In the genomic region with DNA sequence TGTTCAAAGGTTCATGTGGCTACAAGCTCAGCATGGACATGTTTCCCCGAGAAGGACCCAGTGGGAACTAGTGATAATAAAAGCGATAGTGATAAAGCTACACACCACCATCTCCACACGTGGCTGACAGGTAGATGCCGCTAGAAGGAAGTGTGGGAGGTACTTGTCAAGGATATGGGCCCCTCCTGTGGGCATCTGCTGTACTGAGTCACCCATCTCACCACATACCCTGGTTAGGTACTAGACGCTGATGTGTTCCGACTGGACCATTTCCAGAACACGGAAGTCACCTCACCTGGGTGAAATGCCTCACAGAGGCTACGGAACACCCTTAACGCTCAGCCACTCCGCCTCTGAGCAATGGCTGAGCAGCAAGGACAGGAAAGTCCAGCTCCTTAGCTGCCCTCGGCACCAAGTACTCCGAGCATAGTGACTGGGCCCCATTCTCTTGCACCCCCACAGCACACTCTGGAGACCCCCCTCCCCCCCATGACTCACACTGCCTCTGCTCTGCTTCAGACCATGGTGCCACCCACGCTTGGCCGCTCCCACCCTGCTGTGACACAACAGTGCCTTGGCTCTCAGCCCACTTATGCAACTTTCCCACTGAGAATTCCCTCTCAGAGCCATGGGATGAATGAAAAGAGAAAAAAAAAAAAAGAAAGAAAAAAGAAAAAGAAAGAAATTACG, we compare ENCODE assay signal across 8 mouse cellular contexts. TPM values are rescaled to one million over a fixed set of nuclear protein-coding genes. Genes with fewer than 3 reads are reported as not detected.
DNase-seq lines count a peak whose midpoint lies in the region; ATAC-seq and TF ChIP-seq lines count a peak whose summit lies in the region.

No protein-coding gene starts in this region.

- H3K4me1 ChIP-seq in heart, adult 2 months (ENCODE audit: control insufficient read depth, insufficient read depth, low read length): peaks cover 10% of the 10 kb centered on the region
- H3K4me1 ChIP-seq in heart, embryonic 11.5 days (ENCODE audit: control insufficient read depth, insufficient read depth, low read length): no peaks in the 10 kb centered on the region
- H3K4me1 ChIP-seq in forebrain, postnatal 0 days (ENCODE audit: insufficient read depth): 0 out of 2 replicates have a peak, but pooled peaks cover 3% of the 10 kb centered on the region
- no peaks in the 10 kb centered on the region for H3K4me1 ChIP-seq in stomach, postnatal 0 days (replicated peaks; ENCODE audit: control insufficient read depth, insufficient read depth)
- H3K4me1 ChIP-seq in neural tube, embryonic 15.5 days: peaks cover 7% of the 10 kb centered on the region; the same call in 1 of the 2 replicates

- 71% methylated on average over 15 of the region's 15 CpGs for WGBS in heart, adult 2 months
- WGBS in heart, embryonic 11.5 days (ENCODE audit: insufficient replicate concordance): 83% methylated on average over 15 of the region's 15 CpGs
- WGBS in forebrain, postnatal 0 days: 62% methylated on average over 15 of the region's 15 CpGs
- WGBS in stomach, postnatal 0 days: 60% methylated on average over 15 of the region's 15 CpGs
- 79% methylated on average over 15 of the region's 15 CpGs for WGBS in neural tube, embryonic 15.5 days

- H3K36me3 ChIP-seq in heart, adult 2 months (ENCODE audit: control insufficient read depth, insufficient read depth, low read length): no peaks in the 10 kb centered on the region
- H3K36me3 ChIP-seq in heart, embryonic 11.5 days (ENCODE audit: control insufficient read depth, insufficient read depth, low read length): 0 out of 2 replicates have a peak, but pooled peaks cover 3% of the 10 kb centered on the region
- peaks cover 8% of the 10 kb centered on the region; the same call in 1 of the 2 replicates for H3K36me3 ChIP-seq in forebrain, postnatal 0 days (ENCODE audit: insufficient read depth)
- H3K36me3 ChIP-seq in stomach, postnatal 0 days (ENCODE audit: control insufficient read depth, insufficient read depth, low read length): peaks cover 4% of the 10 kb centered on the region; the same call in 1 of the 2 replicates
- H3K36me3 ChIP-seq in neural tube, embryonic 15.5 days: peaks cover 20% of the 10 kb centered on the region

- no peak for ATAC-seq in heart, embryonic 11.5 days (replicated peaks; ENCODE audit: insufficient number of reproducible peaks, low FRiP score, low TSS enrichment)
- peak; percentile 46; the same call in 1 of the 2 replicates for ATAC-seq in forebrain, postnatal 0 days
- ATAC-seq in inflammation-experienced regulatory T-cells, adult 6 months: peak; percentile 98
- peak; percentile 59 for ATAC-seq in stomach, postnatal 0 days (ENCODE audit: low FRiP score, low TSS enrichment)
- ATAC-seq in neural tube, embryonic 15.5 days (ENCODE audit: low FRiP score): no peak

- H3K27me3 ChIP-seq in heart, adult 2 months (ENCODE audit: control insufficient read depth, insufficient read depth, low read length): no peaks in the 10 kb centered on the region
- no peaks in the 10 kb centered on the region for H3K27me3 ChIP-seq in heart, embryonic 11.5 days (ENCODE audit: control insufficient read depth, insufficient read depth, low read length)
- H3K27me3 ChIP-seq in forebrain, postnatal 0 days (ENCODE audit: insufficient read depth, low read length): no peaks in the 10 kb centered on the region
- H3K27me3 ChIP-seq in stomach, postnatal 0 days (ENCODE audit: control insufficient read depth, insufficient read depth, low read length): no peaks in the 10 kb centered on the region
- H3K27me3 ChIP-seq in neural tube, embryonic 15.5 days (replicated peaks): no peaks in the 10 kb centered on the region

- TF ChIP-seq EP300 in heart, adult 2 months (IDR thresholded peaks at IDR 0.05; ENCODE audit: insufficient read depth, low read depth, low read length): no peak
- no peak for TF ChIP-seq EP300 in stomach, postnatal 0 days (optimal IDR thresholded peaks at IDR 0.05)

- no peak overlapping the region for H3K9ac ChIP-seq in heart, adult 2 months (ENCODE audit: low read depth, low read length)
- H3K9ac ChIP-seq in heart, embryonic 11.5 days (ENCODE audit: low read depth, low read length): no peak overlapping the region
- H3K9ac ChIP-seq in forebrain, postnatal 0 days: no peak overlapping the region
- no peak overlapping the region for H3K9ac ChIP-seq in stomach, postnatal 0 days (ENCODE audit: low read length)
- H3K9ac ChIP-seq in neural tube, embryonic 15.5 days (replicated peaks): no peak overlapping the region

- no peak for TF ChIP-seq CTCF in heart, adult 2 months (IDR thresholded peaks at IDR 0.05)
- TF ChIP-seq CTCF in forebrain, postnatal 0 days (IDR thresholded peaks at IDR 0.05; ENCODE audit: low read depth): no peak
- TF ChIP-seq CTCF in stomach, postnatal 0 days (IDR thresholded peaks at IDR 0.05; ENCODE audit: low read depth): no peak

- H3K9me3 ChIP-seq in heart, embryonic 11.5 days (replicated peaks; ENCODE audit: control insufficient read depth, low read length): no peaks in the 10 kb centered on the region
- no peaks in the 10 kb centered on the region for H3K9me3 ChIP-seq in forebrain, postnatal 0 days (ENCODE audit: low read length)
- H3K9me3 ChIP-seq in stomach, postnatal 0 days (ENCODE audit: control insufficient read depth, low read length): no peaks in the 10 kb centered on the region
- H3K9me3 ChIP-seq in neural tube, embryonic 15.5 days (replicated peaks): no peaks in the 10 kb centered on the region

- peak; percentile 75 to 79 for DNase-seq in heart, adult 2 months
- peak; percentile 96 for DNase-seq in Muller cell, postnatal 12 days (ENCODE audit: inconsistent ontology term)
- DNase-seq in forebrain, postnatal 0 days: peak; percentile 46
- DNase-seq in lung, adult 18-20 months: peak; percentile 84 to 90
- DNase-seq in stomach, postnatal 0 days (ENCODE audit: low spot score): peak; percentile 51

- H3K27ac ChIP-seq in heart, adult 2 months: no peak overlapping the region
- H3K27ac ChIP-seq in heart, embryonic 11.5 days (ENCODE audit: low read depth, low read length): no peak overlapping the region
- no peak overlapping the region for H3K27ac ChIP-seq in forebrain, postnatal 0 days (ENCODE audit: low read depth, low read length)
- H3K27ac ChIP-seq in stomach, postnatal 0 days (replicated peaks): peak overlapping the region; percentile 69
- H3K27ac ChIP-seq in neural tube, embryonic 15.5 days (replicated peaks): no peak overlapping the region

- H3K4me2 ChIP-seq in heart, embryonic 11.5 days: no peak overlapping the region
- H3K4me2 ChIP-seq in forebrain, postnatal 0 days (ENCODE audit: low read depth): no peak overlapping the region
- H3K4me2 ChIP-seq in stomach, postnatal 0 days (replicated peaks; ENCODE audit: low read depth): no peak overlapping the region
- H3K4me2 ChIP-seq in neural tube, embryonic 15.5 days: no peak overlapping the region

- H3K79me2 ChIP-seq in heart, adult 2 months (replicated peaks; ENCODE audit: control insufficient read depth, insufficient read depth, low read length): no peaks in the 10 kb centered on the region

- intact Hi-C loops in heart, adult 2 months (cut with DNase I): loop anchor here (5.0 kb wide), 1 partner anchor 115 kb away; no protein-coding TSS in a partner anchor

- H3K4me3 ChIP-seq in heart, adult 2 months: no peak overlapping the region
- H3K4me3 ChIP-seq in heart, embryonic 11.5 days (ENCODE audit: low read depth, low read length): no peak overlapping the region
- H3K4me3 ChIP-seq in forebrain, postnatal 0 days (ENCODE audit: low read depth, low read length): no peak overlapping the region
- H3K4me3 ChIP-seq in stomach, postnatal 0 days (ENCODE audit: low read depth, low read length): no peak overlapping the region
- H3K4me3 ChIP-seq in neural tube, embryonic 15.5 days (replicated peaks): no peak overlapping the region

- no peak for TF ChIP-seq POLR2A in heart, adult 2 months (IDR thresholded peaks at IDR 0.05; ENCODE audit: insufficient read depth, low read depth, low read length)

RNA-seq across cellular contexts. Expression of a gene that starts 18.4 kb away (rescaled TPM):
- total RNA-seq in heart, adult 2 months (2021): under 1 TPM; 0.13 to 0.23 TPM
- polyA plus RNA-seq in heart, adult 2 months (2012; rRNA removed): 0.41 and 0.50 TPM in 2 replicates
- 0.26 and 0.45 TPM in 2 replicates for polyA plus RNA-seq in heart, embryonic 11.5 days (2014; fragmentation: Nextera tagmentation; extraction: Ambion mirVana)
- total RNA-seq in forebrain, postnatal 0 days (2014; rRNA removed): 0.23 and 0.43 TPM in 2 replicates
- polyA plus RNA-seq in forebrain, postnatal 0 days (2015; fragmentation: Nextera tagmentation; extraction: Ambion mirVana): 0.11 TPM in 1 of 2 replicates, not detected in the other
- 10 to 100 TPM; 10.9 to 26.5 (median 26.5) TPM for polyA plus RNA-seq in inflammation-experienced regulatory T-cells, adult 6 months (2017; shearing (Covaris generic))
- 0.06 and 0.11 TPM in 2 replicates for polyA plus RNA-seq in stomach, postnatal 0 days (2015; fragmentation: Nextera tagmentation; extraction: Ambion mirVana)
- 0.19 TPM in 1 of 2 replicates, not detected in the other for polyA plus RNA-seq in neural tube, embryonic 15.5 days (2015; fragmentation: Nextera tagmentation; extraction: Ambion mirVana)

Comparison
In these comparisons a context has a peak if more than half of its experiments do, and no peak if none do; other contexts are left out.
1. DNase-seq: peak in every context shown above with its lines; median percentile 96 in Muller cell, postnatal 12 days; 87 in lung, adult 18-20 months; 77 in heart, adult 2 months; 51 in stomach, postnatal 0 days; 46 in forebrain, postnatal 0 days.
2. ATAC-seq: peak in forebrain, postnatal 0 days (single experiment), inflammation-experienced regulatory T-cells, adult 6 months (single experiment) and stomach, postnatal 0 days (single experiment); none in heart, embryonic 11.5 days (single experiment) and neural tube, embryonic 15.5 days (single experiment).